Mouse (Mus musculus) gastrocnemius, postnatal 4 days (tissue): ENCODE measurements at regions not wholly inside any gene's neighbourhood (a gene's known extent, or its start where the extent isn't known, plus 50 kb on each side); places are given as distances from the start of the nearest gene placed in this dataset.

ENCODE experiments used
- DNase-seq, 2 experiments: peaks; one replicate each; pipeline ENCODE4 v3.0.0; 2021 to 2022; ENCODE audit warnings: low spot score in 2 of 2, mixed read lengths in 2 of 2

GRCm38 (mm10) chr10:35328319-35328862 lies 383.3 kb downstream of the Amd2 start:
- DNase-seq, result no peak

- DNase-seq, result no peak
These were observed 412.9 kb downstream of the Amd2 start for GRCm38 (mm10) chr10:35298775-35299174.

- DNase-seq, result no peak
These were observed 446.6 kb downstream of the Amd2 start for GRCm38 (mm10) chr10:35265066-35265465.

DNA sequence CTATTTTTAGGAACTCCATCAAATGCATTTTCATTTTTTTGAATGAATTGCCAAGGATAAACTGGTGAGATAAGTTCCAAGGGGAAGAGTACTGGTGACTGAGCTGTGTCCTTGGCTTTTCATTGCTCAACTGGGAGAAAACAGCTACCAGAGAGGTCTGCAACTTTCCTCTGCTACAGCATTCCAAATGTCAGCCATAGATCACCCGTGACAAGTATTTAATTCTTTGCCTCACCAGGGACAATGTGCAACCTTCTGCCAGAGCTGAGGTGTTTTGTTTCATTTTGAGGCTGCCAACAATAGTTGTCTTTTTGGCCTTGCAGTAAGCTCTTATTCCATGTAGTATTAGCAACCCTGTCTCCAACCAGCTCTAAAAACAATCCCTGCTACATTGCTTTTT lies 475.3 kb downstream of the Amd2 start:
- DNase-seq, result no peak

DNA sequence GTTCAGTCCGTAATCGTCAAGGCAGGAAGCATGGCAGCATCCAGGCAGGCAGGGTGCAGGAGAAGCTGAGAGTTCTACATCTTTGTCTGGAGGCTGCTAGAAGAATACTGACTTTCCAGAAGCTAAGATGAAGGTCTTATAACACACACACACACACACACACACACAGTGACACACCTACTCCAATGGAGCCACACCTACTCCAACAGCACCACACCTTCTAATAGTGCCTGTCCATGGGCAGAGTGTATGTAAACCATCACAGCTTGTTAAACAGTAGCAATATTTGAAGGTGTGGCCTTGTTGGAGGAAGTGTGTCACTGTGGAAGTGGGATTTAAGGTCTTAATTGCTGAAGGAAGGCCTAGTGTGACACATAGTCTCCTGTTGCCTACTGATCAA lies 476.4 kb downstream of the Amd2 start:
- DNase-seq, result peak; percentile 62 to 71

- DNase-seq, result no peak
These were observed 482.2 kb downstream of the Amd2 start for GRCm38 (mm10) chr10:35229540-35229939.
